Mouse (Mus musculus): ENCODE results near the gene Ssbp2. TPM values are rescaled to one million over a fixed set of nuclear protein-coding genes. Genes with fewer than 3 reads are reported as not detected.

The Ssbp2 gene
- polyA plus RNA-seq, 1 experiment: 7.2 TPM

- no peak overlapping the region for H3K27ac ChIP-seq (ENCODE audit: insufficient read depth, low read length)
- H3K27me3 ChIP-seq (ENCODE audit: control insufficient read depth, insufficient read depth, low read length): no peaks in the 10 kb centered on the region
- no peak overlapping the region for H3K4me3 ChIP-seq (ENCODE audit: extremely low read depth, insufficient read depth, insufficient read length)
- TF ChIP-seq POLR2A (IDR thresholded peaks at IDR 0.05; ENCODE audit: low read depth, low read length): no peak
- TF ChIP-seq CTCF (IDR thresholded peaks at IDR 0.05; ENCODE audit: extremely low read depth, insufficient read depth, insufficient read length, insufficient replicate concordance): no peak
- no peaks in the 10 kb centered on the region for H3K36me3 ChIP-seq (ENCODE audit: control insufficient read depth, insufficient read depth, low read length)
- no peak for DNase-seq (ENCODE audit: low read depth in 1 of 2, low spot score in 2 of 2)
- H3K4me1 ChIP-seq (ENCODE audit: control insufficient read depth, insufficient read depth, insufficient read length): no peaks in the 10 kb centered on the region
- 63% methylated on average over 2 of the region's 2 CpGs for WGBS
Measured at GRCm38 (mm10) chr13:91471566-91471965, 11.5 kb downstream of the Ssbp2 start.

- Histone ChIP-seq H3K36me3 (ENCODE audit: control insufficient read depth, insufficient read depth, low read length) (no peaks in the 10 kb centered on the region), H3K27me3 (ENCODE audit: control insufficient read depth, insufficient read depth, low read length) (no peaks in the 10 kb centered on the region), H3K4me3 (ENCODE audit: extremely low read depth, insufficient read depth, insufficient read length) (no peak overlapping the region), H3K27ac (ENCODE audit: insufficient read depth, low read length) (no peak overlapping the region), H3K4me1 (ENCODE audit: control insufficient read depth, insufficient read depth, insufficient read length) (no peaks in the 10 kb centered on the region)
- no peak for TF ChIP-seq CTCF (IDR thresholded peaks at IDR 0.05; ENCODE audit: extremely low read depth, insufficient read depth, insufficient read length, insufficient replicate concordance)
- TF ChIP-seq POLR2A (IDR thresholded peaks at IDR 0.05; ENCODE audit: low read depth, low read length): no peak
- WGBS: 93% methylated on average over 2 of the region's 2 CpGs
- DNase-seq (ENCODE audit: low read depth in 1 of 2, low spot score in 2 of 2): no peak
Measured at GRCm38 (mm10) chr13:91471980-91472379, 11.9 kb downstream of the Ssbp2 start.

- TF ChIP-seq CTCF (IDR thresholded peaks at IDR 0.05; ENCODE audit: extremely low read depth, insufficient read depth, insufficient read length, insufficient replicate concordance) (no peak), POLR2A (IDR thresholded peaks at IDR 0.05; ENCODE audit: low read depth, low read length) (no peak)
- no peak overlapping the region for H3K4me3 ChIP-seq (ENCODE audit: extremely low read depth, insufficient read depth, insufficient read length)
- H3K36me3 ChIP-seq (ENCODE audit: control insufficient read depth, insufficient read depth, low read length): no peaks in the 10 kb centered on the region
- H3K27me3 ChIP-seq (ENCODE audit: control insufficient read depth, insufficient read depth, low read length): no peaks in the 10 kb centered on the region
- no peak for DNase-seq (ENCODE audit: low read depth in 1 of 2, low spot score in 2 of 2)
- WGBS: 79% methylated on average over 6 of the region's 6 CpGs
- H3K4me1 ChIP-seq (ENCODE audit: control insufficient read depth, insufficient read depth, insufficient read length): no peaks in the 10 kb centered on the region
- no peak overlapping the region for H3K27ac ChIP-seq (ENCODE audit: insufficient read depth, low read length)
Measured at GRCm38 (mm10) chr13:91473527-91473926, 13.4 kb downstream of the Ssbp2 start.

GRCm38 (mm10) chr13:91474027-91474426 lies 13.9 kb downstream of the Ssbp2 start:
- H3K27ac ChIP-seq (ENCODE audit: insufficient read depth, low read length): no peak overlapping the region

GRCm38 (mm10) chr13:91475888-91476287 lies 15.8 kb downstream of the Ssbp2 start:
- no peak for TF ChIP-seq POLR2A (IDR thresholded peaks at IDR 0.05; ENCODE audit: low read depth, low read length)
- TF ChIP-seq CTCF (IDR thresholded peaks at IDR 0.05; ENCODE audit: extremely low read depth, insufficient read depth, insufficient read length, insufficient replicate concordance): no peak
- Histone ChIP-seq H3K36me3 (ENCODE audit: control insufficient read depth, insufficient read depth, low read length) (no peaks in the 10 kb centered on the region), H3K27ac (ENCODE audit: insufficient read depth, low read length) (no peak overlapping the region), H3K27me3 (ENCODE audit: control insufficient read depth, insufficient read depth, low read length) (no peaks in the 10 kb centered on the region), H3K4me1 (ENCODE audit: control insufficient read depth, insufficient read depth, insufficient read length) (no peaks in the 10 kb centered on the region), H3K4me3 (ENCODE audit: extremely low read depth, insufficient read depth, insufficient read length) (no peak overlapping the region)
- DNase-seq (ENCODE audit: low read depth in 1 of 2, low spot score in 2 of 2): no peak

More at GRCm38 (mm10) chr13:91474027-91474426, 13.9 kb downstream of the Ssbp2 start:
- H3K4me3 ChIP-seq (ENCODE audit: extremely low read depth, insufficient read depth, insufficient read length): no peak overlapping the region
- H3K4me1 ChIP-seq (ENCODE audit: control insufficient read depth, insufficient read depth, insufficient read length): no peaks in the 10 kb centered on the region
- 67% methylated on average over 1 of the region's 1 CpGs for WGBS
- no peaks in the 10 kb centered on the region for H3K36me3 ChIP-seq (ENCODE audit: control insufficient read depth, insufficient read depth, low read length)
- H3K27me3 ChIP-seq (ENCODE audit: control insufficient read depth, insufficient read depth, low read length): no peaks in the 10 kb centered on the region
- no peak for TF ChIP-seq CTCF (IDR thresholded peaks at IDR 0.05; ENCODE audit: extremely low read depth, insufficient read depth, insufficient read length, insufficient replicate concordance)
- TF ChIP-seq POLR2A (IDR thresholded peaks at IDR 0.05; ENCODE audit: low read depth, low read length): no peak
- no peak for DNase-seq (ENCODE audit: low read depth in 1 of 2, low spot score in 2 of 2)

- no peak overlapping the region for H3K4me3 ChIP-seq (ENCODE audit: extremely low read depth, insufficient read depth, insufficient read length)
- no peak for DNase-seq (ENCODE audit: low read depth in 1 of 2, low spot score in 2 of 2)
- WGBS: 98% methylated on average over 1 of the region's 1 CpGs
- no peaks in the 10 kb centered on the region for H3K27me3 ChIP-seq (ENCODE audit: control insufficient read depth, insufficient read depth, low read length)
- no peak overlapping the region for H3K27ac ChIP-seq (ENCODE audit: insufficient read depth, low read length)
- no peaks in the 10 kb centered on the region for H3K4me1 ChIP-seq (ENCODE audit: control insufficient read depth, insufficient read depth, insufficient read length)
- H3K36me3 ChIP-seq (ENCODE audit: control insufficient read depth, insufficient read depth, low read length): no peaks in the 10 kb centered on the region
- TF ChIP-seq POLR2A (IDR thresholded peaks at IDR 0.05; ENCODE audit: low read depth, low read length) (no peak), CTCF (IDR thresholded peaks at IDR 0.05; ENCODE audit: extremely low read depth, insufficient read depth, insufficient read length, insufficient replicate concordance) (no peak)
Measured at GRCm38 (mm10) chr13:91476596-91477100, 16.6 kb downstream of the Ssbp2 start.

GRCm38 (mm10) chr13:91478011-91478410 lies 17.9 kb downstream of the Ssbp2 start:
- no peak for DNase-seq (ENCODE audit: low read depth in 1 of 2, low spot score in 2 of 2)
- Histone ChIP-seq H3K4me3 (ENCODE audit: extremely low read depth, insufficient read depth, insufficient read length) (no peak overlapping the region), H3K36me3 (ENCODE audit: control insufficient read depth, insufficient read depth, low read length) (no peaks in the 10 kb centered on the region), H3K27ac (ENCODE audit: insufficient read depth, low read length) (no peak overlapping the region), H3K27me3 (ENCODE audit: control insufficient read depth, insufficient read depth, low read length) (no peaks in the 10 kb centered on the region), H3K4me1 (ENCODE audit: control insufficient read depth, insufficient read depth, insufficient read length) (no peaks in the 10 kb centered on the region)
- TF ChIP-seq CTCF (IDR thresholded peaks at IDR 0.05; ENCODE audit: extremely low read depth, insufficient read depth, insufficient read length, insufficient replicate concordance) (no peak), POLR2A (IDR thresholded peaks at IDR 0.05; ENCODE audit: low read depth, low read length) (no peak)
- 63% methylated on average over 4 of the region's 4 CpGs for WGBS

Measured in spleen, adult 2 months (tissue).